Mouse (Mus musculus): Measurements from ENCODE around the gene Map3k19. TPM values are rescaled to one million over a fixed set of nuclear protein-coding genes. Genes with fewer than 3 reads are reported as not detected.

Map3k19 gene
- total and polyA plus RNA-seq, 3 experiments: 0.04 TPM; not detected in 2

DNA sequence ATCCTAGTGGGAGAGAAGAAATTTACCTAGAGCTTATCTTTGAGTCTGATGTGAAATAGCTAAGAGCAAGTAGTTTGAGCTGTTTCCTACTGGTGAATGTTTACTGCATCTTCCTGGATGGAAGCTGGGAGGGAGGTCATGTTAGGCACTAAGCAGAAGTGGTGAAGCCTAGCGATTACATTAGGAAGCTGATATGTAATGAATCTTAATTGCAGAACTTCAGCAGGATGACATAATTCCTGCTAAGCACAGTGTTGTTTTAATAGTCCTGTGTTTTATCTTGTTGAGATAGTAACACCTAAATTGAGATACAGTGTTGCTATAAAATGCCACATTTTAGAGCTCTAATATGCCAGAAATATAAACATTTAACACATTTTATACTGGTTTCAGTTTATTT lies 68.9 kb downstream of the Map3k19 start:
- Histone ChIP-seq H3K79me2 (replicated peaks; ENCODE audit: control insufficient read depth, extremely low read depth, insufficient read depth, poor library complexity, severe bottlenecking) (peaks cover 89% of the 10 kb centered on the region), H3K4me2 (ENCODE audit: insufficient read depth, low read depth, poor library complexity, severe bottlenecking) (no peak overlapping the region), H3K27me3 (replicated peaks) (no peaks in the 10 kb centered on the region), H3K9me3 (replicated peaks; ENCODE audit: low read length) (no peaks in the 10 kb centered on the region), H3K9ac (ENCODE audit: insufficient read depth, low read depth) (no peak overlapping the region), H3K4me3 (replicated peaks in 1 of 3; ENCODE audit: low read depth in 2 of 3, low read length in 2 of 3, poor library complexity in 1 of 3) (no peak overlapping the region), H3K36me3 (replicated peaks in 1 of 2; ENCODE audit: control insufficient read depth in 1 of 2, insufficient read depth in 1 of 2, low read length in 1 of 2) (peaks cover 6 to 61% of the 10 kb centered on the region in 2 experiments), H3K27ac (ENCODE audit: insufficient read depth, low read depth) (no peak overlapping the region), H3K4me1 (ENCODE audit: control insufficient read depth in 1 of 2, insufficient read depth in 2 of 2) (peaks cover 8 to 54% of the 10 kb centered on the region in 2 experiments)
- in situ Hi-C loops (cut with MboI; ENCODE audit: low pct_ligation_motif_present, low pct_unique_long_range_greater_than_20kb, low sequenced_read_pairs) (no loop called here), dilution Hi-C loops (cut with MboI; ENCODE audit: extremely low pct_ligation_motif_present, extremely low pct_unique_long_range_greater_than_20kb, low sequenced_read_pairs) (no loop called here)
- no peak for DNase-seq (ENCODE audit: extremely low read depth)
- TF ChIP-seq IRF4 (IDR thresholded peaks at IDR 0.05; ENCODE audit: low read depth, low read length) (no peak), MAZ (IDR thresholded peaks at IDR 0.05; ENCODE audit: low read depth, low read length) (no peak), MAFK (IDR thresholded peaks at IDR 0.05; ENCODE audit: insufficient replicate concordance, low read length) (no peak), SMC3 (IDR thresholded peaks at IDR 0.05; ENCODE audit: low read depth, low read length) (no peak), ETS1 (conservative IDR thresholded peaks at IDR 0.05; ENCODE audit: low read depth, low read length) (no peak), TBP (conservative IDR thresholded peaks at IDR 0.05; ENCODE audit: low read depth, low read length) (no peak), POLR2AphosphoS2 (IDR thresholded peaks at IDR 0.05; ENCODE audit: low read depth, low read length) (no peak), NELFE (IDR thresholded peaks at IDR 0.05; ENCODE audit: low read depth, low read length) (no peak), KAT2A (IDR thresholded peaks at IDR 0.05; ENCODE audit: insufficient replicate concordance, low read length) (no peak), NRF1 (IDR thresholded peaks at IDR 0.05; ENCODE audit: low read depth, low read length) (no peak), GABPA (IDR thresholded peaks at IDR 0.05; ENCODE audit: insufficient replicate concordance, low read depth, low read length) (no peak), POLR2A (IDR thresholded peaks at IDR 0.05; ENCODE audit: low read depth, low read length) (no peak), BHLHE40 (IDR thresholded peaks at IDR 0.05; ENCODE audit: low read depth, low read length) (no peak), HCFC1 (IDR thresholded peaks at IDR 0.05; ENCODE audit: low read depth, low read length) (no peak), TCF12 (IDR thresholded peaks at IDR 0.05; ENCODE audit: low read depth, low read length) (no peak), ZC3H11A (IDR thresholded peaks at IDR 0.05; ENCODE audit: low read depth, low read length) (no peak), ZKSCAN1 (IDR thresholded peaks at IDR 0.05; ENCODE audit: borderline replicate concordance, low read depth, low read length) (no peak)

DNA sequence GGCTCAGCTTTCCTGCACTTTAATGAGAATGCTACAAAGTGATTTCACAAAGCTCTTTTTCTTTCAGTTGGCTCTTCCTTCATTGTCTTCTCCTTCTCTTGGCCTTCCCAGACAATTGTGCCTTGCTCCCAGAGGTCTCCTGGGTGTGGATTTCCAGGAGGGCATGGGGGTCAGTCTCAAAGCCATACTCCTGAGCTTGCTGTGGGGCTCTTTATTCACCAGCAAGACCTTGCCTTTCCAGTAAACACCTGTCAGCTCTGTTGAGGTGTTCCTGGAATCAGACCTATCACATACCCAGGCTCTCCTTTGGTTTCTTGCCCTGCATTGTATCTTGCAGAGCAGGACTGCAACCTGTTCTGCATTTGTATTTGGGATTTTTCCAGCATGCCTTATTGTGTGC lies 71.0 kb downstream of the Map3k19 start:
- TF ChIP-seq TBP (conservative IDR thresholded peaks at IDR 0.05; ENCODE audit: low read depth, low read length) (no peak), CHD2 (IDR thresholded peaks at IDR 0.05; ENCODE audit: low read length) (no peak), ZNF384 (IDR thresholded peaks at IDR 0.05; ENCODE audit: low read depth, low read length) (no peak), MXI1 (IDR thresholded peaks at IDR 0.05; ENCODE audit: low read depth, low read length) (no peak), KAT2A (IDR thresholded peaks at IDR 0.05; ENCODE audit: insufficient replicate concordance, low read length) (no peak), MYC (IDR thresholded peaks at IDR 0.05; ENCODE audit: low read depth, low read length) (no peak), MAX (IDR thresholded peaks at IDR 0.05; ENCODE audit: low read length) (no peak), ZMIZ1 (IDR thresholded peaks at IDR 0.05; ENCODE audit: low read depth, low read length) (no peak), MEF2A (IDR thresholded peaks at IDR 0.05; ENCODE audit: borderline replicate concordance, low read depth, low read length) (no peak), RCOR1 (conservative IDR thresholded peaks at IDR 0.05; ENCODE audit: low read depth, low read length) (no peak), NRF1 (IDR thresholded peaks at IDR 0.05; ENCODE audit: low read depth, low read length) (no peak), E2F4 (IDR thresholded peaks at IDR 0.05; ENCODE audit: insufficient replicate concordance, low read depth, low read length) (no peak), MAZ (IDR thresholded peaks at IDR 0.05; ENCODE audit: low read depth, low read length) (no peak), PAX5 (IDR thresholded peaks at IDR 0.05; ENCODE audit: low read length) (no peak), IRF4 (IDR thresholded peaks at IDR 0.05; ENCODE audit: low read depth, low read length) (no peak)
- Histone ChIP-seq H3K9me3 (replicated peaks; ENCODE audit: low read length) (no peaks in the 10 kb centered on the region), H3K4me2 (ENCODE audit: insufficient read depth, low read depth, poor library complexity, severe bottlenecking) (no peak overlapping the region), H3K27me3 (replicated peaks) (no peaks in the 10 kb centered on the region), H3K4me3 (replicated peaks in 1 of 3; ENCODE audit: low read depth in 2 of 3, low read length in 2 of 3, poor library complexity in 1 of 3) (no peak overlapping the region), H3K36me3 (replicated peaks in 1 of 2; ENCODE audit: control insufficient read depth in 1 of 2, insufficient read depth in 1 of 2, low read length in 1 of 2) (peaks cover 6 to 52% of the 10 kb centered on the region in 2 experiments), H3K27ac (ENCODE audit: insufficient read depth, low read depth) (no peak overlapping the region), H3K79me2 (replicated peaks; ENCODE audit: control insufficient read depth, extremely low read depth, insufficient read depth, poor library complexity, severe bottlenecking) (peaks cover 87% of the 10 kb centered on the region), H3K4me1 (ENCODE audit: control insufficient read depth in 1 of 2, insufficient read depth in 2 of 2) (peaks cover 11 to 73% of the 10 kb centered on the region in 2 experiments), H3K9ac (ENCODE audit: insufficient read depth, low read depth) (no peak overlapping the region)
- dilution Hi-C loops (cut with MboI; ENCODE audit: extremely low pct_ligation_motif_present, extremely low pct_unique_long_range_greater_than_20kb, low sequenced_read_pairs): no loop called here
- no peak for DNase-seq (ENCODE audit: extremely low read depth)
- in situ Hi-C loops (cut with MboI; ENCODE audit: low pct_ligation_motif_present, low pct_unique_long_range_greater_than_20kb, low sequenced_read_pairs): no loop called here
